Mouse (Mus musculus): ENCODE results near the gene Cyp2f2. TPM values are rescaled to one million over a fixed set of nuclear protein-coding genes. Genes with fewer than 3 reads are reported as not detected.
A peak's percentile ranks its signal among the peaks of the same experiment; 100 is the strongest.

Cyp2f2 gene
- polyA plus RNA-seq, 1 experiment from 2014 or later, result 3.0 TPM

- WGBS (ENCODE audit: insufficient replicate concordance), result under 1% methylated on average over 60 of the region's 61 CpGs
Measured at GRCm38 (mm10) chr7:27166614-27167474, 47.1 kb downstream of the Cyp2f2 start, which contains the start of gene Egln2. TSS of gene Egln2 (minus strand) at chr7:27166802.

GRCm38 (mm10) chr7:27167475-27168094 is 47.9 kb downstream of the Cyp2f2 start:
- Histone ChIP-seq H3K4me1 (ENCODE audit: control insufficient read depth, low read depth, low read length) (peaks cover 39% of the 10 kb centered on the region), H3K9ac (ENCODE audit: low read depth, low read length) (peak overlapping the region; percentile 87), H3K4me2 (ENCODE audit: low read depth, low read length) (peak overlapping the region; percentile 87), H3K36me3 (ENCODE audit: control insufficient read depth, insufficient read depth) (peaks cover 3% of the 10 kb centered on the region; the same call in 1 of the 2 replicates), H3K27ac (ENCODE audit: low read length) (peak overlapping the region; percentile 95), H3K9me3 (replicated peaks; ENCODE audit: control insufficient read depth, low read length) (no peaks in the 10 kb centered on the region), H3K27me3 (ENCODE audit: control insufficient read depth, insufficient read depth, low read depth, low read length) (no peaks in the 10 kb centered on the region), H3K4me3 (ENCODE audit: low read depth, low read length) (peak overlapping the region; percentile 77)
- 64% methylated on average over 11 of the region's 11 CpGs for WGBS (ENCODE audit: insufficient replicate concordance)
- ATAC-seq (ENCODE audit: low read depth), result no peak

More at GRCm38 (mm10) chr7:27166614-27167474, 47.1 kb downstream of the Cyp2f2 start, which contains the start of gene Egln2:
- peak; percentile 81 for ATAC-seq (ENCODE audit: low read depth)
- H3K36me3 ChIP-seq (ENCODE audit: control insufficient read depth, insufficient read depth), result no peaks in the 10 kb centered on the region
- peak within 1 kb of the TSS; percentile 95 for H3K27ac ChIP-seq (ENCODE audit: low read length)
- H3K9me3 ChIP-seq (replicated peaks; ENCODE audit: control insufficient read depth, low read length), result no peaks in the 10 kb centered on the region
- H3K4me1 ChIP-seq (ENCODE audit: control insufficient read depth, low read depth, low read length), result peaks cover 43% of the 10 kb centered on the region
- H3K27me3 ChIP-seq (ENCODE audit: control insufficient read depth, insufficient read depth, low read depth, low read length), result no peaks in the 10 kb centered on the region
- peak within 1 kb of the TSS; percentile 87 for H3K4me2 ChIP-seq (ENCODE audit: low read depth, low read length)
- peak within 1 kb of the TSS; percentile 77 for H3K4me3 ChIP-seq (ENCODE audit: low read depth, low read length)
- H3K9ac ChIP-seq (ENCODE audit: low read depth, low read length), result peak within 1 kb of the TSS; percentile 87

GRCm38 (mm10) chr7:27168371-27168770 is 48.7 kb downstream of the Cyp2f2 start:
- ATAC-seq (ENCODE audit: low read depth), result no peak
- Histone ChIP-seq H3K4me3 (ENCODE audit: low read depth, low read length) (no peak overlapping the region), H3K4me1 (ENCODE audit: control insufficient read depth, low read depth, low read length) (peaks cover 32% of the 10 kb centered on the region), H3K9ac (ENCODE audit: low read depth, low read length) (no peak overlapping the region; the same call in 1 of the 2 replicates), H3K4me2 (ENCODE audit: low read depth, low read length) (no peak overlapping the region), H3K27ac (ENCODE audit: low read length) (peak overlapping the region; percentile 60), H3K27me3 (ENCODE audit: control insufficient read depth, insufficient read depth, low read depth, low read length) (no peaks in the 10 kb centered on the region), H3K9me3 (replicated peaks; ENCODE audit: control insufficient read depth, low read length) (no peaks in the 10 kb centered on the region), H3K36me3 (ENCODE audit: control insufficient read depth, insufficient read depth) (peaks cover 3% of the 10 kb centered on the region; the same call in 1 of the 2 replicates)
- WGBS (ENCODE audit: insufficient replicate concordance), result 66% methylated on average over 5 of the region's 5 CpGs

GRCm38 (mm10) chr7:27170981-27171380 is 51.3 kb downstream of the Cyp2f2 start:
- no peak overlapping the region for H3K4me2 ChIP-seq (ENCODE audit: low read depth, low read length)
- no peak overlapping the region for H3K27ac ChIP-seq (ENCODE audit: low read length)
- H3K36me3 ChIP-seq (ENCODE audit: control insufficient read depth, insufficient read depth), result peaks cover 3% of the 10 kb centered on the region; the same call in 1 of the 2 replicates
- peaks cover 18% of the 10 kb centered on the region for H3K4me1 ChIP-seq (ENCODE audit: control insufficient read depth, low read depth, low read length)
- no peaks in the 10 kb centered on the region for H3K27me3 ChIP-seq (ENCODE audit: control insufficient read depth, insufficient read depth, low read depth, low read length)
- H3K9me3 ChIP-seq (replicated peaks; ENCODE audit: control insufficient read depth, low read length), result no peaks in the 10 kb centered on the region
- no peak for ATAC-seq (ENCODE audit: low read depth)
- H3K4me3 ChIP-seq (ENCODE audit: low read depth, low read length), result no peak overlapping the region
- 76% methylated on average over 3 of the region's 3 CpGs for WGBS (ENCODE audit: insufficient replicate concordance)
- no peak overlapping the region for H3K9ac ChIP-seq (ENCODE audit: low read depth, low read length)

- ATAC-seq (ENCODE audit: low read depth), result no peak
- H3K4me3 ChIP-seq (ENCODE audit: low read depth, low read length), result no peak overlapping the region
- H3K27ac ChIP-seq (ENCODE audit: low read length), result no peak overlapping the region
- H3K27me3 ChIP-seq (ENCODE audit: control insufficient read depth, insufficient read depth, low read depth, low read length), result no peaks in the 10 kb centered on the region
- no peak overlapping the region for H3K9ac ChIP-seq (ENCODE audit: low read depth, low read length)
- 84% methylated on average over 15 of the region's 15 CpGs for WGBS (ENCODE audit: insufficient replicate concordance)
- H3K4me1 ChIP-seq (ENCODE audit: control insufficient read depth, low read depth, low read length), result peaks cover 12% of the 10 kb centered on the region
- H3K4me2 ChIP-seq (ENCODE audit: low read depth, low read length), result no peak overlapping the region
- H3K36me3 ChIP-seq (ENCODE audit: control insufficient read depth, insufficient read depth), result peaks cover 3% of the 10 kb centered on the region; the same call in 1 of the 2 replicates
- no peaks in the 10 kb centered on the region for H3K9me3 ChIP-seq (replicated peaks; ENCODE audit: control insufficient read depth, low read length)
Measured at GRCm38 (mm10) chr7:27174496-27174895, 54.8 kb downstream of the Cyp2f2 start.

GRCm38 (mm10) chr7:27174896-27175295 is 55.2 kb downstream of the Cyp2f2 start:
- Histone ChIP-seq H3K27ac (ENCODE audit: low read length) (no peak overlapping the region), H3K9me3 (replicated peaks; ENCODE audit: control insufficient read depth, low read length) (no peaks in the 10 kb centered on the region), H3K4me2 (ENCODE audit: low read depth, low read length) (no peak overlapping the region), H3K9ac (ENCODE audit: low read depth, low read length) (no peak overlapping the region), H3K27me3 (ENCODE audit: control insufficient read depth, insufficient read depth, low read depth, low read length) (no peaks in the 10 kb centered on the region), H3K36me3 (ENCODE audit: control insufficient read depth, insufficient read depth) (peaks cover 3% of the 10 kb centered on the region; the same call in 1 of the 2 replicates), H3K4me1 (ENCODE audit: control insufficient read depth, low read depth, low read length) (peaks cover 15% of the 10 kb centered on the region), H3K4me3 (ENCODE audit: low read depth, low read length) (no peak overlapping the region)
- 85% methylated on average over 7 of the region's 7 CpGs for WGBS (ENCODE audit: insufficient replicate concordance)
- no peak for ATAC-seq (ENCODE audit: low read depth)

- H3K27ac ChIP-seq (ENCODE audit: low read length), result peak overlapping the region; percentile 91
- peak overlapping the region; percentile 89 for H3K4me3 ChIP-seq (ENCODE audit: low read depth, low read length)
- H3K4me2 ChIP-seq (ENCODE audit: low read depth, low read length), result peak overlapping the region; percentile 77
- WGBS (ENCODE audit: insufficient replicate concordance), result 16% methylated on average over 4 of the region's 4 CpGs
- peaks cover 19% of the 10 kb centered on the region for H3K4me1 ChIP-seq (ENCODE audit: control insufficient read depth, low read depth, low read length)
- no peaks in the 10 kb centered on the region for H3K27me3 ChIP-seq (ENCODE audit: control insufficient read depth, insufficient read depth, low read depth, low read length)
- H3K9me3 ChIP-seq (replicated peaks; ENCODE audit: control insufficient read depth, low read length), result no peaks in the 10 kb centered on the region
- H3K36me3 ChIP-seq (ENCODE audit: control insufficient read depth, insufficient read depth), result no peaks in the 10 kb centered on the region
- H3K9ac ChIP-seq (ENCODE audit: low read depth, low read length), result peak overlapping the region; percentile 77
- ATAC-seq (ENCODE audit: low read depth), result peak; percentile 0
Measured at GRCm38 (mm10) chr7:27177942-27178323, 58.2 kb downstream of the Cyp2f2 start.

GRCm38 (mm10) chr7:27178324-27179216 is 58.9 kb downstream of the Cyp2f2 start, which contains the start of gene Rab4b:
TSS of gene Rab4b (minus strand) at chr7:27178896.
- peak within 1 kb of the TSS; percentile 91 for H3K27ac ChIP-seq (ENCODE audit: low read length)
- no peaks in the 10 kb centered on the region for H3K9me3 ChIP-seq (replicated peaks; ENCODE audit: control insufficient read depth, low read length)
- H3K9ac ChIP-seq (ENCODE audit: low read depth, low read length), result peak within 1 kb of the TSS; percentile 77
- H3K27me3 ChIP-seq (ENCODE audit: control insufficient read depth, insufficient read depth, low read depth, low read length), result no peaks in the 10 kb centered on the region
- peaks cover 19% of the 10 kb centered on the region for H3K4me1 ChIP-seq (ENCODE audit: control insufficient read depth, low read depth, low read length)
- peak; percentile 95 for ATAC-seq (ENCODE audit: low read depth)
- H3K4me3 ChIP-seq (ENCODE audit: low read depth, low read length), result peak within 1 kb of the TSS; percentile 89
- H3K36me3 ChIP-seq (ENCODE audit: control insufficient read depth, insufficient read depth), result no peaks in the 10 kb centered on the region
- peak within 1 kb of the TSS; percentile 77 for H3K4me2 ChIP-seq (ENCODE audit: low read depth, low read length)
- under 1% methylated on average over 53 of the region's 53 CpGs for WGBS (ENCODE audit: insufficient replicate concordance)

All from liver, embryonic 16.5 days (tissue).